Mouse (Mus musculus): ENCODE measurements around the gene Gm15080. TPM values are rescaled to one million over a fixed set of nuclear protein-coding genes. Genes with fewer than 3 reads are reported as not detected.

Gene Gm15080
- not detected for polyA plus RNA-seq (2015; fragmentation: Illumina TruSeq; extraction: RNeasy Lipid Tissue Mini Kit (QIAGEN cat#74804); ENCODE audit: insufficient read depth, low replicate concordance)

DNA sequence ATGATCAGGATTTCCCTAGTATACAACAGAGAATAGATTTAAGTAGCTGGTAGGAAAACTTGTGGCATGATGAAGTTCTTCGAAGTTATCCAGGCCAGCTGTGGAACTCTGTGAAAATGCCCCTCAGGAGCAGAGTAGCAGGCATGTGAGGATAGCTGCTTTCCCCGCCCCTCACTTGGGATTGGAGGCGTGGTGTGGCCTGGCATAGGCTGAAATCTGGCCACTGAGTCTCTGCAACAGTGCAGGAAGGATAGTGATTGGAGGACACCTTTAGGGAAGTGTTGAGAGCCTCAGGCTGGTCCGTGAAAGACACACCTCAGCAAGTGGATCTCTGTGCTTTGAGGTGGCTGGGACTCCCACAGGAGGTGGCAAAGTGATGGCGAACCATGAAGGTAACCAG is at the start of gene Gm15080:
Gm15080 (plus strand) TSS at position 301 of the 400 bp plus-strand sequence.

Other genes with a start within 250 kb of the Gm15080 start
- not detected for gene Gm15128, start 227.0 kb upstream of the Gm15080 start, polyA plus RNA-seq (2015; fragmentation: Illumina TruSeq; extraction: RNeasy Lipid Tissue Mini Kit (QIAGEN cat#74804); ENCODE audit: insufficient read depth, low replicate concordance)
- gene Gm15107, start 187.7 kb downstream of the Gm15080 start, polyA plus RNA-seq (2015; fragmentation: Illumina TruSeq; extraction: RNeasy Lipid Tissue Mini Kit (QIAGEN cat#74804); ENCODE audit: insufficient read depth, low replicate concordance): not detected